Mouse (Mus musculus) heart, embryonic 14.5 days (tissue): Measurements from ENCODE around the gene Spns2. TPM values are rescaled to one million over a fixed set of nuclear protein-coding genes. Genes with fewer than 3 reads are reported as not detected.

ENCODE experiments used
- ATAC-seq: fragments of 200-750 bp; cut with Nextera tagmentation; 2 replicates; pipeline ENCODE4 v1.8.0; 2017; ENCODE audit warnings: low read depth, moderate TSS enrichment; ENCODE audit not compliant: insufficient number of reproducible peaks, insufficient read depth, low FRiP score
- H3K27ac ChIP-seq, 2 experiments: fragments of 200-500 bp in 1 of 2; fragments of 300-500 bp in 1 of 2; sonication (generic) in 1 of 2; replicated peaks in 1 of 2; 2 replicates each; pipeline ENCODE4 v1.5.1; 2012 to 2014; ENCODE audit warnings: low read depth in 2 of 2, low read length in 2 of 2, control low read depth in 1 of 2, mild to moderate bottlenecking in 1 of 2, mixed read lengths in 1 of 2; ENCODE audit not compliant: control insufficient read depth in 1 of 2, insufficient read depth in 1 of 2
- H3K27me3 ChIP-seq: fragments of 300-500 bp; sonication (generic); 2 replicates; pipeline ENCODE4 v1.6.1; 2014; ENCODE audit warnings: mild to moderate bottlenecking, low read length, control low read depth; ENCODE audit not compliant: control insufficient read depth, insufficient read depth
- H3K36me3 ChIP-seq: fragments of 300-500 bp; sonication (generic); 2 replicates; pipeline ENCODE4 v1.6.1; 2014; ENCODE audit warnings: mild to moderate bottlenecking, control low read depth, low read length, mixed read lengths; ENCODE audit not compliant: control insufficient read depth, insufficient read depth
- H3K4me1 ChIP-seq, 2 experiments: fragments of 200-500 bp in 1 of 2; fragments of 300-500 bp in 1 of 2; sonication (generic) in 1 of 2; 2 replicates each; pipeline ENCODE4 v1.6.1; 2012 to 2014; ENCODE audit warnings: low read length in 2 of 2, control low read depth in 1 of 2, mixed read lengths in 1 of 2; ENCODE audit not compliant: control insufficient read depth in 2 of 2, insufficient read depth in 2 of 2
- H3K4me2 ChIP-seq: fragments of 300-500 bp; sonication (generic); 2 replicates; pipeline ENCODE4 v1.6.1; 2014; ENCODE audit warnings: mild to moderate bottlenecking, low read length
- H3K4me3 ChIP-seq, 2 experiments: fragments of 200-500 bp in 1 of 2; fragments of 300-500 bp in 1 of 2; sonication (generic) in 1 of 2; 2 replicates each; pipeline ENCODE4 v1.5.1; 2012 to 2014; ENCODE audit warnings: low read length in 2 of 2, mild to moderate bottlenecking in 2 of 2, control low read depth in 1 of 2, low read depth in 1 of 2, moderate library complexity in 1 of 2; ENCODE audit not compliant: control insufficient read depth in 1 of 2, insufficient read depth in 1 of 2
- H3K9ac ChIP-seq: fragments of 300-500 bp; sonication (generic); 2 replicates; pipeline ENCODE4 v1.6.1; 2014; ENCODE audit warnings: mild to moderate bottlenecking, low read length
- H3K9me3 ChIP-seq: fragments of 300-500 bp; sonication (generic); 2 replicates; pipeline ENCODE4 v1.6.1; 2016; ENCODE audit warnings: low read length, control low read depth; ENCODE audit not compliant: control insufficient read depth
- WGBS: fragments of 180-500 bp; shearing (Covaris S2); extraction: QIAGEN DNeasy Blood & Tissue Kit; methylation state at CpG from one replicate; pipeline ENCODE4 v1.1.7; 2014; 5-methylcytosine and 5-hydroxymethylcytosine counted together
- polyA plus RNA-seq: library from polyadenylated mRNA; unstranded; fragments of >200 nt; fragmentation: Nextera tagmentation; extraction: Ambion mirVana; gene quantifications from 2 replicates; pipeline ENCODE4 v1.2.1, GENCODE M21; 2014

Spns2 gene
- polyA plus RNA-seq, 1 experiment from 2014 or later = 3.7 TPM

GRCm38 (mm10) chr11:72531144-72531543 is 41.4 kb upstream of the Spns2 start:
- H3K4me2 ChIP-seq = no peak overlapping the region
- H3K4me3 ChIP-seq = no peak overlapping the region
- H3K4me1 ChIP-seq = no peaks in the 10 kb centered on the region
- 75% methylated on average over 5 of the region's 5 CpGs for WGBS
- 0 out of 2 replicates have a peak, but pooled peaks cover 4% of the 10 kb centered on the region for H3K9me3 ChIP-seq
- no peak overlapping the region for H3K27ac ChIP-seq
- no peaks in the 10 kb centered on the region for H3K27me3 ChIP-seq
- H3K36me3 ChIP-seq = no peaks in the 10 kb centered on the region
- no peak overlapping the region for H3K9ac ChIP-seq
- no peak for ATAC-seq

GRCm38 (mm10) chr11:72526190-72526589 is 36.5 kb upstream of the Spns2 start:
- no peak overlapping the region for H3K27ac ChIP-seq
- no peak overlapping the region for H3K4me2 ChIP-seq
- 80% methylated on average over 4 of the region's 4 CpGs for WGBS
- H3K9ac ChIP-seq = no peak overlapping the region
- no peaks in the 10 kb centered on the region for H3K9me3 ChIP-seq
- no peak for ATAC-seq
- H3K27me3 ChIP-seq = no peaks in the 10 kb centered on the region
- no peak overlapping the region for H3K4me3 ChIP-seq
- H3K36me3 ChIP-seq = no peaks in the 10 kb centered on the region
- H3K4me1 ChIP-seq = peaks cover 2 to 10% of the 10 kb centered on the region in 2 experiments; a peak in 2 of 4 replicates

- no peak overlapping the region for H3K4me2 ChIP-seq
- no peak for ATAC-seq
- no peak overlapping the region for H3K4me3 ChIP-seq
- no peaks in the 10 kb centered on the region for H3K9me3 ChIP-seq
- 54% methylated on average over 4 of the region's 4 CpGs for WGBS
- H3K4me1 ChIP-seq = peaks cover 2 to 10% of the 10 kb centered on the region in 2 experiments; a peak in 2 of 4 replicates
- no peak overlapping the region for H3K9ac ChIP-seq
- no peaks in the 10 kb centered on the region for H3K36me3 ChIP-seq
- no peaks in the 10 kb centered on the region for H3K27me3 ChIP-seq
- H3K27ac ChIP-seq = no peak overlapping the region
Measured at GRCm38 (mm10) chr11:72523711-72524110, 34.0 kb upstream of the Spns2 start.

- peaks cover 2 to 10% of the 10 kb centered on the region in 2 experiments; a peak in 2 of 4 replicates for H3K4me1 ChIP-seq
- 50% methylated on average over 5 of the region's 5 CpGs for WGBS
- no peaks in the 10 kb centered on the region for H3K36me3 ChIP-seq
- H3K4me3 ChIP-seq = no peak overlapping the region
- no peak overlapping the region for H3K9ac ChIP-seq
- no peaks in the 10 kb centered on the region for H3K27me3 ChIP-seq
- H3K9me3 ChIP-seq = no peaks in the 10 kb centered on the region
- ATAC-seq = no peak
- 0 out of 4 replicates have a peak overlapping the region, but pooled peaks of 1 of the 2 experiments have one; percentile 0 for H3K27ac ChIP-seq
- H3K4me2 ChIP-seq = no peak overlapping the region
Measured at GRCm38 (mm10) chr11:72522616-72523041, 32.9 kb upstream of the Spns2 start.

- H3K9ac ChIP-seq = no peak overlapping the region
- WGBS = 66% methylated on average over 5 of the region's 5 CpGs
- ATAC-seq = no peak
Measured at GRCm38 (mm10) chr11:72521598-72522541, 32.2 kb upstream of the Spns2 start.

GRCm38 (mm10) chr11:72519895-72520294 is 30.2 kb upstream of the Spns2 start:
- no peak overlapping the region for H3K4me3 ChIP-seq
- H3K9ac ChIP-seq = no peak overlapping the region
- no peak overlapping the region for H3K27ac ChIP-seq
- no peaks in the 10 kb centered on the region for H3K27me3 ChIP-seq
- H3K4me1 ChIP-seq = peaks cover 2 to 10% of the 10 kb centered on the region in 2 experiments; a peak in 2 of 4 replicates
- 50% methylated on average over 3 of the region's 3 CpGs for WGBS
- H3K4me2 ChIP-seq = no peak overlapping the region
- no peaks in the 10 kb centered on the region for H3K36me3 ChIP-seq
- ATAC-seq = no peak
- no peaks in the 10 kb centered on the region for H3K9me3 ChIP-seq

More at GRCm38 (mm10) chr11:72521598-72522541, 32.2 kb upstream of the Spns2 start:
- no peaks in the 10 kb centered on the region for H3K9me3 ChIP-seq
- H3K36me3 ChIP-seq = no peaks in the 10 kb centered on the region
- no peaks in the 10 kb centered on the region for H3K27me3 ChIP-seq
- no peak overlapping the region for H3K4me2 ChIP-seq
- no peak overlapping the region for H3K27ac ChIP-seq
- H3K4me1 ChIP-seq = peaks cover 2 to 10% of the 10 kb centered on the region in 2 experiments; a peak in 2 of 4 replicates
- no peak overlapping the region for H3K4me3 ChIP-seq

- ATAC-seq = no peak
- no peak overlapping the region for H3K4me2 ChIP-seq
- no peak overlapping the region for H3K27ac ChIP-seq
- 55% methylated on average over 4 of the region's 4 CpGs for WGBS
- no peak overlapping the region for H3K4me3 ChIP-seq
- H3K9me3 ChIP-seq = no peaks in the 10 kb centered on the region
- peaks cover 2 to 10% of the 10 kb centered on the region in 2 experiments; a peak in 2 of 4 replicates for H3K4me1 ChIP-seq
- H3K36me3 ChIP-seq = no peaks in the 10 kb centered on the region
- no peaks in the 10 kb centered on the region for H3K27me3 ChIP-seq
- no peak overlapping the region for H3K9ac ChIP-seq
Measured at GRCm38 (mm10) chr11:72519189-72519588, 29.5 kb upstream of the Spns2 start.
